In genomic region chr2:164470254-164470653, GRCm38 (mm10) we compare ENCODE assay signal across 10 mouse cellular contexts. TPM values are rescaled to one million over a fixed set of nuclear protein-coding genes. Genes with fewer than 3 reads are reported as not detected.
DNase-seq lines count a peak whose midpoint lies in the region; ATAC-seq lines count a peak whose summit lies in the region.
"Had no signal": no experiment of that assay in that cellular context is flagged by ENCODE, and none has a peak within 500 bp of the region (broad histone marks: within the 10 kb centered on the region; RNA-seq: fewer than 3 reads in every experiment).

No protein-coding gene starts in this region.

- WGBS in kidney, embryonic 14.5 days, result 26% methylated on average over 10 of the region's 10 CpGs
- WGBS in embryonic facial prominence, embryonic 14.5 days, result 24% methylated on average over 10 of the region's 10 CpGs

- peaks cover 8% of the 10 kb centered on the region; the same call in 1 of the 2 replicates for H3K36me3 ChIP-seq in kidney, embryonic 14.5 days (ENCODE audit: control insufficient read depth, insufficient read depth, low read length)
- peaks cover 11% of the 10 kb centered on the region; the same call in 1 of the 2 replicates for H3K36me3 ChIP-seq in embryonic facial prominence, embryonic 14.5 days (ENCODE audit: control insufficient read depth, insufficient read depth, low read length)

- H3K4me3 ChIP-seq in kidney, embryonic 14.5 days (ENCODE audit: low read length), result no peak overlapping the region
- H3K4me3 ChIP-seq in embryonic facial prominence, embryonic 14.5 days (ENCODE audit: low read depth, low read length), result no peak overlapping the region
- H3K4me3 ChIP-seq: megakaryocyte, embryonic 14.5 days had no signal

- DNase-seq in kidney, adult 18-20 months, result peak; percentile 63
- peak; percentile 42 to 52 for DNase-seq in CD8-positive naive resting alpha-beta T cell, adult 2 months (ENCODE audit: low read depth in 2 of 2, low spot score in 2 of 2)
- DNase-seq in T-cell, adult 2 months (ENCODE audit: low spot score), result peak; percentile 50
- DNase-seq in embryonic facial prominence, embryonic 14.5 days (ENCODE audit: low spot score), result peak; percentile 70
- DNase-seq in left cerebral cortex, postnatal 25 days (ENCODE audit: low spot score in 2 of 2), result peak; percentile 54 to 65
- DNase-seq in retina, embryonic 14.5 days (ENCODE audit: low spot score), result peak; percentile 67
- no peak for DNase-seq in ovary, postnatal 10 days (ENCODE audit: low spot score)

- H3K4me2 ChIP-seq in kidney, embryonic 14.5 days (replicated peaks; ENCODE audit: low read depth, low read length), result no peak overlapping the region
- no peak overlapping the region for H3K4me2 ChIP-seq in embryonic facial prominence, embryonic 14.5 days (ENCODE audit: low read depth, low read length)

- no peaks in the 10 kb centered on the region for H3K9me3 ChIP-seq in kidney, embryonic 14.5 days (ENCODE audit: control insufficient read depth, low read length)
- no peaks in the 10 kb centered on the region for H3K9me3 ChIP-seq in embryonic facial prominence, embryonic 14.5 days (ENCODE audit: control insufficient read depth, low read length)
- H3K9me3 ChIP-seq: megakaryocyte, embryonic 14.5 days had no signal

- no peak overlapping the region for H3K27ac ChIP-seq in kidney, embryonic 14.5 days (ENCODE audit: low read depth, low read length)
- H3K27ac ChIP-seq in embryonic facial prominence, embryonic 14.5 days (replicated peaks; ENCODE audit: low read depth, low read length), result no peak overlapping the region

- no peaks in the 10 kb centered on the region for H3K4me1 ChIP-seq in kidney, embryonic 14.5 days (ENCODE audit: control insufficient read depth, insufficient read depth, low read length)
- no peaks in the 10 kb centered on the region for H3K4me1 ChIP-seq in embryonic facial prominence, embryonic 14.5 days (ENCODE audit: control insufficient read depth, insufficient read depth, low read length)

- ATAC-seq in kidney, embryonic 14.5 days (ENCODE audit: low FRiP score, low TSS enrichment), result no peak
- no peak for ATAC-seq in embryonic facial prominence, embryonic 14.5 days (ENCODE audit: low read depth)

- H3K27me3 ChIP-seq in kidney, embryonic 14.5 days (ENCODE audit: control insufficient read depth, insufficient read depth, low read length), result no peaks in the 10 kb centered on the region
- no peaks in the 10 kb centered on the region for H3K27me3 ChIP-seq in embryonic facial prominence, embryonic 14.5 days (replicated peaks; ENCODE audit: control insufficient read depth, insufficient read depth, low read length)

- H3K9ac ChIP-seq in kidney, embryonic 14.5 days (ENCODE audit: low read depth, low read length), result no peak overlapping the region
- no peak overlapping the region for H3K9ac ChIP-seq in embryonic facial prominence, embryonic 14.5 days (ENCODE audit: low read depth, low read length)

- intact Hi-C loops in left cerebral cortex, postnatal 25 days (cut with DNase I), result no loop called here

RNA-seq across cellular contexts. Expression of gene Trp53tg5, which starts 3.3 kb away (rescaled TPM):
- not detected in 2 replicates for polyA plus RNA-seq in kidney, embryonic 14.5 days (2014; fragmentation: Nextera tagmentation; extraction: Ambion mirVana)
- polyA plus RNA-seq in embryonic facial prominence, embryonic 14.5 days (2014; fragmentation: Nextera tagmentation; extraction: Ambion mirVana), result not detected in 2 replicates
- not detected for total RNA-seq in left cerebral cortex, postnatal 25 days (2021)
- total RNA-seq: gastrocnemius, postnatal 4 days had no signal

RNA-seq across cellular contexts. Expression of gene Gm20458, which starts 9.5 kb away (rescaled TPM):
- 7.1 and 8.4 TPM in 2 replicates for polyA plus RNA-seq in kidney, embryonic 14.5 days (2014; fragmentation: Nextera tagmentation; extraction: Ambion mirVana)
- polyA plus RNA-seq in embryonic facial prominence, embryonic 14.5 days (2014; fragmentation: Nextera tagmentation; extraction: Ambion mirVana), result 12.5 and 14.7 TPM in 2 replicates
- 10 to 100 TPM; 11.4 to 13.1 TPM for total RNA-seq in left cerebral cortex, postnatal 25 days (2021)

RNA-seq across cellular contexts. Expression of gene Sys1, which starts 13.5 kb away (rescaled TPM):
- 66.8 and 69.4 TPM in 2 replicates for polyA plus RNA-seq in kidney, embryonic 14.5 days (2014; fragmentation: Nextera tagmentation; extraction: Ambion mirVana)
- 63.3 and 68.3 TPM in 2 replicates for polyA plus RNA-seq in embryonic facial prominence, embryonic 14.5 days (2014; fragmentation: Nextera tagmentation; extraction: Ambion mirVana)
- total RNA-seq in left cerebral cortex, postnatal 25 days (2021), result 10 to 100 TPM; 38.0 to 39.7 TPM

RNA-seq across cellular contexts. Expression of gene Dbndd2, which starts 15.7 kb away (rescaled TPM):
- polyA plus RNA-seq in kidney, embryonic 14.5 days (2014; fragmentation: Nextera tagmentation; extraction: Ambion mirVana), result 12.4 and 14.7 TPM in 2 replicates
- polyA plus RNA-seq in embryonic facial prominence, embryonic 14.5 days (2014; fragmentation: Nextera tagmentation; extraction: Ambion mirVana), result 4.1 and 10.5 TPM in 2 replicates
- 100 to 1,000 TPM; 114 to 127 TPM for total RNA-seq in left cerebral cortex, postnatal 25 days (2021)

RNA-seq across cellular contexts. Expression of gene Sdc4, which starts 26.6 kb away (rescaled TPM):
- polyA plus RNA-seq in kidney, embryonic 14.5 days (2014; fragmentation: Nextera tagmentation; extraction: Ambion mirVana), result 87.8 and 108 TPM in 2 replicates
- 57.1 and 58.4 TPM in 2 replicates for polyA plus RNA-seq in embryonic facial prominence, embryonic 14.5 days (2014; fragmentation: Nextera tagmentation; extraction: Ambion mirVana)
- 10 to 100 TPM; 86.7 to 90.7 TPM for total RNA-seq in left cerebral cortex, postnatal 25 days (2021)
